Mouse (Mus musculus): ENCODE results near the gene Slc26a1. TPM values are rescaled to one million over a fixed set of nuclear protein-coding genes. Genes with fewer than 3 reads are reported as not detected.

Slc26a1 gene
- total and polyA plus RNA-seq, 3 experiments: 29.6 to 31.2 TPM; not detected in 1

- TF ChIP-seq POLR2A (IDR thresholded peaks at IDR 0.05; ENCODE audit: control insufficient read depth in 1 of 2, insufficient read depth in 1 of 2, low read depth in 1 of 2, low read length in 2 of 2, poor library complexity in 1 of 2): no peak
- no peak for TF ChIP-seq POLR2AphosphoS2 (IDR thresholded peaks at IDR 0.05; ENCODE audit: low read length)
These were observed 25.0 kb upstream of the Slc26a1 start (continued) for GRCm38 (mm10) chr5:108700346-108700745.

GRCm38 (mm10) chr5:108697341-108697753 is 22.0 kb upstream of the Slc26a1 start:
- Histone ChIP-seq H3K27ac (ENCODE audit: control insufficient read depth, low read depth, low read length) (no peak overlapping the region), H3K79me2 (ENCODE audit: control insufficient read depth, insufficient read depth, low read length, poor library complexity) (peaks cover 3% of the 10 kb centered on the region; the same call in 1 of the 2 replicates), H3K9me3 (replicated peaks; ENCODE audit: insufficient read depth, low read length) (no peaks in the 10 kb centered on the region), H3K36me3 (ENCODE audit: control insufficient read depth in 1 of 2, insufficient read depth in 2 of 2, low read length in 2 of 2) (no peaks in the 10 kb centered on the region), H3K27me3 (ENCODE audit: control insufficient read depth in 1 of 2, insufficient read depth in 2 of 2, low read length in 2 of 2) (no peaks in the 10 kb centered on the region), H3K9ac (ENCODE audit: control insufficient read depth, low read depth, low read length, poor library complexity, severe bottlenecking) (no peak overlapping the region), H3K4me3 (ENCODE audit: control insufficient read depth in 1 of 2, insufficient read depth in 1 of 2, low read depth in 2 of 2, low read length in 2 of 2) (no peak overlapping the region), H3K4me1 (ENCODE audit: control insufficient read depth in 1 of 2, insufficient read depth in 2 of 2, low read length in 2 of 2) (peaks cover 4 to 5% of the 10 kb centered on the region in 2 experiments; a peak in 2 of 4 replicates)
- no peak for DNase-seq (ENCODE audit: low read depth, low spot score)
- TF ChIP-seq ZNF384 (IDR thresholded peaks at IDR 0.05; ENCODE audit: low read depth, low read length) (no peak), ETS1 (IDR thresholded peaks at IDR 0.05; ENCODE audit: low read depth, low read length) (no peak), NRF1 (IDR thresholded peaks at IDR 0.05; ENCODE audit: insufficient read depth, low read depth, low read length, poor library complexity, severe bottlenecking) (no peak), CHD2 (IDR thresholded peaks at IDR 0.05; ENCODE audit: low read length) (no peak), CTCF (IDR thresholded peaks at IDR 0.05 in 2 of 3, conservative IDR thresholded peaks at IDR 0.05 in 1 of 3; ENCODE audit: control insufficient read depth in 1 of 3, insufficient read depth in 1 of 3, low read depth in 2 of 3, low read length in 3 of 3, poor library complexity in 1 of 3, severe bottlenecking in 1 of 3) (no peak), MYC (IDR thresholded peaks at IDR 0.05; ENCODE audit: low read depth, low read length) (no peak), TCF12 (IDR thresholded peaks at IDR 0.05; ENCODE audit: low read depth, low read length) (no peak), SIN3A (IDR thresholded peaks at IDR 0.05; ENCODE audit: low read length) (no peak), ZMIZ1 (IDR thresholded peaks at IDR 0.05; ENCODE audit: low read depth, low read length) (no peak), TBP (IDR thresholded peaks at IDR 0.05; ENCODE audit: low read depth, low read length) (no peak), MAFK (IDR thresholded peaks at IDR 0.05; ENCODE audit: borderline replicate concordance, low read depth, low read length) (no peak), MEF2A (IDR thresholded peaks at IDR 0.05; ENCODE audit: extremely low read depth, insufficient replicate concordance, low read depth, low read length, poor library complexity, severe bottlenecking) (no peak)

DNA sequence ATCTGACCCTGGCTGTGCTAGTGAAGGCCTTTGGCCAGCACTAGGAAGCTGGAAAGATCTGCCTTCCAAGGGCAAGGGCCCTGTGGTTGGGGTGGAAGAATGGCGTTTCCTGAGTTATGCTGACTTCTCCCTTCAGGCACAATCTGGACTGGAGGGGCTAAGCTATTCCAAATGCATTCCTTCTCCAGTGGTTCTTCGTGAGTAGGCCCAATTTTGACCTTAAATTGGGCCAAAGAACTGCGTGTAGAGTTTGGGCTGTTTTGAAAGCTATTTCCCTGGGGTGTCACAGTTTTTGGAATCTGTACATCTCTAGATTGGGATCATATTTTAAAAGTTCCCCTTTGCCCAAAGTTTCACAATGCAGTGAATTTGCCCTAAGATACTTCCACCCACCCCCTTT is 21.2 kb upstream of the Slc26a1 start:
- Histone ChIP-seq H3K27me3 (ENCODE audit: control insufficient read depth in 1 of 2, insufficient read depth in 2 of 2, low read length in 2 of 2) (no peaks in the 10 kb centered on the region), H3K27ac (ENCODE audit: control insufficient read depth, low read depth, low read length) (no peak overlapping the region), H3K4me1 (ENCODE audit: control insufficient read depth in 1 of 2, insufficient read depth in 2 of 2, low read length in 2 of 2) (peaks cover 4 to 5% of the 10 kb centered on the region in 2 experiments; a peak in 2 of 4 replicates), H3K9ac (ENCODE audit: control insufficient read depth, low read depth, low read length, poor library complexity, severe bottlenecking) (no peak overlapping the region), H3K4me3 (ENCODE audit: control insufficient read depth in 1 of 2, insufficient read depth in 1 of 2, low read depth in 2 of 2, low read length in 2 of 2) (no peak overlapping the region), H3K9me3 (replicated peaks; ENCODE audit: insufficient read depth, low read length) (no peaks in the 10 kb centered on the region), H3K36me3 (ENCODE audit: control insufficient read depth in 1 of 2, insufficient read depth in 2 of 2, low read length in 2 of 2) (no peaks in the 10 kb centered on the region), H3K79me2 (ENCODE audit: control insufficient read depth, insufficient read depth, low read length, poor library complexity) (peaks cover 3% of the 10 kb centered on the region; the same call in 1 of the 2 replicates)
- TF ChIP-seq ELF1 (IDR thresholded peaks at IDR 0.05; ENCODE audit: low read depth, low read length) (no peak), ZMIZ1 (IDR thresholded peaks at IDR 0.05; ENCODE audit: low read depth, low read length) (no peak), JUND (IDR thresholded peaks at IDR 0.05; ENCODE audit: low read depth, low read length) (no peak)
- no peak for DNase-seq (ENCODE audit: low read depth, low spot score)
